Mouse (Mus musculus) cortical plate, adult 2 months (tissue): ENCODE measurements around the gene Ppp4r2.

Source experiments
- CTCF ChIP-seq: fragments of 200-500 bp; IDR thresholded peaks from 2 replicates; pipeline ENCODE4 v1.5.1; 2011; ENCODE audit warnings: mild to moderate bottlenecking, control low read depth, low read length; ENCODE audit not compliant: insufficient read depth; ENCODE audit errors: extremely low read depth
- POLR2A ChIP-seq: fragments of 200-500 bp; IDR thresholded peaks from 2 replicates; pipeline ENCODE4 v1.6.1; 2011; ENCODE audit warnings: mild to moderate bottlenecking, low read length, control low read depth; ENCODE audit not compliant: insufficient read depth; ENCODE audit errors: extremely low read depth

DNA sequence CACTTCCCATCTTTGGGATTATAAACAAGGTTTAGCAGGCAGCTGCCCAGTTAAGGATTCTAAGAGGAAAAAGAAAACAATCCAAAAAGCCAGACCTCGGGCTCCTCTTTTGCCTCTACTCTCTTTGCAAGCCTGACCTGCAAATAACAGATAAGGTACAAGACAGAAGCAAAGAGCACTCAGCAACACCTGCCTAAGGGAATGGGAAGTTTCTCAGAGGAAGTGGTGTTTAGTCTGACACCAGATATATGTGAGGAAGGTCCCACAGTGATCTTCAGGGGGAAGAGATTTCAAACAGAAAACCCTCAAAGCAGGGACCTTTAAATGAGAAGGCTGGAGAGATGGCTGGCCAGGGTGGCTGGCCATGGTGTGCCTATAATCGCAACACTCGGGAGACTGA, 2.2 kb upstream of the Ppp4r2 start:
- TF ChIP-seq POLR2A (no peak), CTCF (no peak)
